8 mouse cellular contexts compared by ENCODE assay signal in the genomic region with DNA sequence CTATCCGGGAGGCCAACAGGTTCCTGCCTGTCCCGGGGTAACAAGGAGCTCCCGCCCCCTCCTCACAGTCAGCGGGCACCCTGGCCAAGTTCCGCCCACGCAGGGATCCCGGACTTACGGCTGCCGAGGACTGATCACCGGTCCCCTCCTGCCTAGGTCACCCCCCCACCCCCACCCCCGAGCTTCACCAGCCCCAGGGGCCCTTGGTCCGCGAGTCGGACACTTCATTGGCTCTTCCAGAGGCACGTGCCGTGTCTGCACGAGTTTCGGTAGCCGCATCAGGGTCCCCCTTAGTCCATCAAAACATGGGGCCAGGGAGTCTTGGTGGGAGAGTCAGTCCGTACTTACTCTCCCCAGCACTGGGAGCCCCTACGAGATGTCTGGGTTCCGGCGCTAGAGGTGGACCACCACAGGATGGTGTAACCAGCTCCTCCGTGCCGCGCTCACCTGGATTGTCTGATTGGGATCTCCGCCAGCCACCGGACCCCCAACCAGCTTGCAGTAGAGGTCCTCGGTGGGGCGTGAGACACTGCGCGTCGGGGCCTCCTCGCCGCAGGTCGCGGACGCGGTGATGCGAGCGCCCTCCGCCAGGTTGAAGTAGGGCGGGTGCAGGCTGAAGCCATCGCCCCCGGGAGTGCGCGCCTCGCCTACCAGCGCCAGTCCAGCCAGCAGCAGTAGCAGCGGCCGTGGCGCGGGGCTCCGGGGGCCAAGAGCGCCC. TPM values are rescaled to one million over a fixed set of nuclear protein-coding genes. Genes with fewer than 3 reads are reported as not detected.
DNase-seq lines count a peak whose midpoint lies in the region; ATAC-seq lines count a peak whose summit lies in the region.

No protein-coding gene starts in this region.

- WGBS in heart, embryonic 11.5 days (ENCODE audit: insufficient replicate concordance) = under 1% methylated on average over 55 of the region's 55 CpGs
- under 1% methylated on average over 54 of the region's 55 CpGs for WGBS in kidney, embryonic 15.5 days

- H3K4me2 ChIP-seq in heart, embryonic 11.5 days = peak overlapping the region; percentile 98
- peak overlapping the region; percentile 97 for H3K4me2 ChIP-seq in kidney, embryonic 15.5 days

- no peaks in the 10 kb centered on the region for H3K36me3 ChIP-seq in heart, embryonic 11.5 days (ENCODE audit: control insufficient read depth, insufficient read depth, low read length)
- H3K36me3 ChIP-seq in kidney, embryonic 15.5 days = no peaks in the 10 kb centered on the region

- peaks cover 8% of the 10 kb centered on the region for H3K27me3 ChIP-seq in heart, embryonic 11.5 days (ENCODE audit: control insufficient read depth, insufficient read depth, low read length)
- H3K27me3 ChIP-seq in kidney, embryonic 15.5 days = peaks cover 33% of the 10 kb centered on the region

- peak overlapping the region; percentile 70 for H3K4me3 ChIP-seq in heart, embryonic 11.5 days (ENCODE audit: low read depth, low read length)
- peak overlapping the region; percentile 77 for H3K4me3 ChIP-seq in kidney, embryonic 15.5 days (replicated peaks)

- peak overlapping the region; percentile 54 for H3K27ac ChIP-seq in heart, embryonic 11.5 days (ENCODE audit: low read depth, low read length)
- peak overlapping the region; percentile 88 for H3K27ac ChIP-seq in kidney, embryonic 15.5 days

- DNase-seq in frontal cortex, adult 2 months (ENCODE audit: extremely low spot score in 1 of 2, low spot score in 1 of 2) = no peak
- DNase-seq in adrenal gland, postnatal 25 days = peak; percentile 53
- DNase-seq in ovary, postnatal 14 days (ENCODE audit: low spot score) = no peak
- no peak for DNase-seq in layer of hippocampus, postnatal 25 days (ENCODE audit: extremely low spot score in 1 of 2, low spot score in 1 of 2)

- peaks cover 38% of the 10 kb centered on the region for H3K4me1 ChIP-seq in heart, embryonic 11.5 days (ENCODE audit: control insufficient read depth, insufficient read depth, low read length)
- peaks cover 84% of the 10 kb centered on the region for H3K4me1 ChIP-seq in kidney, embryonic 15.5 days

- peak; percentile 50 for ATAC-seq in frontal cortex, adult (ENCODE audit: low TSS enrichment)
- ATAC-seq in heart, embryonic 11.5 days (replicated peaks; ENCODE audit: insufficient number of reproducible peaks, low FRiP score, low TSS enrichment) = peak; percentile 11
- ATAC-seq in kidney, embryonic 15.5 days (replicated peaks; ENCODE audit: low FRiP score) = peak; percentile 27
- ATAC-seq in megakaryocyte, adult 5-6 weeks (ENCODE audit: poor library complexity, severe bottlenecking) = peak; percentile 20; the same call in 1 of the 2 replicates

- H3K9ac ChIP-seq in heart, embryonic 11.5 days (ENCODE audit: low read depth, low read length) = peak overlapping the region; percentile 76
- peak overlapping the region; percentile 77 for H3K9ac ChIP-seq in kidney, embryonic 15.5 days

- H3K9me3 ChIP-seq in heart, embryonic 11.5 days (replicated peaks; ENCODE audit: control insufficient read depth, low read length) = no peaks in the 10 kb centered on the region
- H3K9me3 ChIP-seq in kidney, embryonic 15.5 days (replicated peaks) = no peaks in the 10 kb centered on the region

RNA-seq across cellular contexts. Expression of gene Lama5, which starts 0.5 kb away (rescaled TPM):
- 15.9 TPM in 2 replicates for polyA plus RNA-seq in frontal cortex, adult 2 months (2012; rRNA removed)
- total RNA-seq in adrenal gland, postnatal 25 days (2021) = 29.3 and 38.0 TPM in 2 replicates
- 24.0 and 27.5 TPM in 2 replicates for polyA plus RNA-seq in heart, embryonic 11.5 days (2014; fragmentation: Nextera tagmentation; extraction: Ambion mirVana)
- 40.6 and 46.7 TPM in 2 replicates for polyA plus RNA-seq in kidney, embryonic 15.5 days (2015; fragmentation: Nextera tagmentation; extraction: Ambion mirVana)
- 0.48 and 0.83 TPM in 2 replicates for total RNA-seq in megakaryocyte, adult 5-6 weeks (2015)
- 0.18 and 4.0 TPM in 2 replicates for total RNA-seq in megakaryocyte, adult 5-6 weeks (2017)
- total RNA-seq in layer of hippocampus, postnatal 25 days (2021) = 10 to 100 TPM in 1 of 2 experiments, 1 to 10 TPM in 1; 5.7 to 10.2 TPM

RNA-seq across cellular contexts. Expression of gene Rps21, which starts 32.0 kb away (rescaled TPM):
- polyA plus RNA-seq in frontal cortex, adult 2 months (2012; rRNA removed) = 1,869 and 1,955 TPM in 2 replicates
- 728 and 789 TPM in 2 replicates for total RNA-seq in adrenal gland, postnatal 25 days (2021)
- 347 and 390 TPM in 2 replicates for polyA plus RNA-seq in heart, embryonic 11.5 days (2014; fragmentation: Nextera tagmentation; extraction: Ambion mirVana)
- 637 and 713 TPM in 2 replicates for polyA plus RNA-seq in kidney, embryonic 15.5 days (2015; fragmentation: Nextera tagmentation; extraction: Ambion mirVana)
- 1,036 and 1,070 TPM in 2 replicates for total RNA-seq in megakaryocyte, adult 5-6 weeks (2015)
- total RNA-seq in megakaryocyte, adult 5-6 weeks (2017) = 1,935 and 2,289 TPM in 2 replicates
- total RNA-seq in layer of hippocampus, postnatal 25 days (2021) = 100 to 1,000 TPM; 617 to 738 TPM

RNA-seq across cellular contexts. Expression of gene Cables2, which starts 48.1 kb away (rescaled TPM):
- polyA plus RNA-seq in frontal cortex, adult 2 months (2012; rRNA removed) = 31.1 and 33.3 TPM in 2 replicates
- total RNA-seq in adrenal gland, postnatal 25 days (2021) = 16.1 and 19.6 TPM in 2 replicates
- polyA plus RNA-seq in heart, embryonic 11.5 days (2014; fragmentation: Nextera tagmentation; extraction: Ambion mirVana) = 11.8 TPM in 2 replicates
- polyA plus RNA-seq in kidney, embryonic 15.5 days (2015; fragmentation: Nextera tagmentation; extraction: Ambion mirVana) = 11.8 and 12.3 TPM in 2 replicates
- 16.0 and 16.4 TPM in 2 replicates for total RNA-seq in megakaryocyte, adult 5-6 weeks (2015)
- 12.1 and 12.8 TPM in 2 replicates for total RNA-seq in megakaryocyte, adult 5-6 weeks (2017)
- 10 to 100 TPM; 32.3 to 38.2 TPM for total RNA-seq in layer of hippocampus, postnatal 25 days (2021)

RNA-seq across cellular contexts. Expression of gene Adrm1, which starts 53.9 kb away (rescaled TPM):
- 94.8 and 102 TPM in 2 replicates for polyA plus RNA-seq in frontal cortex, adult 2 months (2012; rRNA removed)
- total RNA-seq in adrenal gland, postnatal 25 days (2021) = 132 and 145 TPM in 2 replicates
- 121 and 126 TPM in 2 replicates for polyA plus RNA-seq in heart, embryonic 11.5 days (2014; fragmentation: Nextera tagmentation; extraction: Ambion mirVana)
- polyA plus RNA-seq in kidney, embryonic 15.5 days (2015; fragmentation: Nextera tagmentation; extraction: Ambion mirVana) = 193 and 207 TPM in 2 replicates
- 55.7 and 58.0 TPM in 2 replicates for total RNA-seq in megakaryocyte, adult 5-6 weeks (2015)
- total RNA-seq in megakaryocyte, adult 5-6 weeks (2017) = 32.0 and 39.1 TPM in 2 replicates
- total RNA-seq in layer of hippocampus, postnatal 25 days (2021) = 100 to 1,000 TPM; 104 to 108 TPM
